Mouse (Mus musculus) brown adipose tissue, adult 24 weeks (tissue): ENCODE data around the gene Spx. TPM values are rescaled to one million over a fixed set of nuclear protein-coding genes. Genes with fewer than 3 reads are reported as not detected.
A peak's percentile ranks its signal among the peaks of the same experiment; 100 is the strongest.

Source experiments
- H3K27ac ChIP-seq: fragments of 200-500 bp; replicated peaks from 2 replicates; pipeline ENCODE4 v1.5.1; 2012; ENCODE audit warnings: low read depth, mild to moderate bottlenecking, low read length
- H3K4me1 ChIP-seq: fragments of 200-500 bp; 2 replicates; pipeline ENCODE4 v1.6.1; 2012; ENCODE audit warnings: low read length, mixed read lengths; ENCODE audit not compliant: control insufficient read depth, insufficient read depth, insufficient read length
- H3K4me3 ChIP-seq: fragments of 200-500 bp; 2 replicates; pipeline ENCODE4 v1.5.1; 2012; ENCODE audit warnings: low read depth, mild to moderate bottlenecking, low read length, moderate library complexity; ENCODE audit not compliant: insufficient read depth
- polyA plus RNA-seq: library from polyadenylated mRNA; stranded (reverse); fragments of >200 nt; gene quantifications from 2 replicates; pipeline ENCODE4 v1.2.4, GENCODE M21; 2012; ENCODE audit not compliant: missing spikeins, insufficient read depth, insufficient read length

The Spx gene
- polyA plus RNA-seq, result not detected in 2 replicates

- Histone ChIP-seq H3K4me3 (no peak within 1 kb of the TSS), H3K27ac (no peak within 1 kb of the TSS), H3K4me1 (no peaks in the 10 kb centered on the region)
Observed at GRCm38 (mm10) chr6:142412906-142413491, at the start of gene Spx. Gene Spx (plus strand): TSS chr6:142413441.

GRCm38 (mm10) chr6:142365742-142366472 is 47.3 kb upstream of the Spx start:
- no peak overlapping the region for H3K27ac ChIP-seq
- no peak overlapping the region for H3K4me3 ChIP-seq
- no peaks in the 10 kb centered on the region for H3K4me1 ChIP-seq

- Histone ChIP-seq H3K4me3 (no peak overlapping the region), H3K27ac (no peak overlapping the region), H3K4me1 (no peaks in the 10 kb centered on the region)
Observed at GRCm38 (mm10) chr6:142366473-142367018, 46.7 kb upstream of the Spx start.

GRCm38 (mm10) chr6:142367565-142367964 is 45.7 kb upstream of the Spx start:
- H3K4me1 ChIP-seq, result no peaks in the 10 kb centered on the region
- H3K27ac ChIP-seq, result no peak overlapping the region
- no peak overlapping the region for H3K4me3 ChIP-seq

- Histone ChIP-seq H3K4me3 (no peak overlapping the region), H3K27ac (no peak overlapping the region), H3K4me1 (no peaks in the 10 kb centered on the region)
Observed at GRCm38 (mm10) chr6:142369568-142369967, 43.7 kb upstream of the Spx start.

- no peaks in the 10 kb centered on the region for H3K4me1 ChIP-seq
- H3K4me3 ChIP-seq, result no peak overlapping the region
- no peak overlapping the region for H3K27ac ChIP-seq
Observed at GRCm38 (mm10) chr6:142377081-142377480, 36.2 kb upstream of the Spx start.

- Histone ChIP-seq H3K4me3 (no peak overlapping the region), H3K27ac (no peak overlapping the region), H3K4me1 (no peaks in the 10 kb centered on the region)
Observed at GRCm38 (mm10) chr6:142378576-142379330, 34.5 kb upstream of the Spx start.

- Histone ChIP-seq H3K4me3 (no peak overlapping the region), H3K4me1 (no peaks in the 10 kb centered on the region), H3K27ac (no peak overlapping the region)
Observed at GRCm38 (mm10) chr6:142379961-142380360, 33.3 kb upstream of the Spx start.

- no peak overlapping the region for H3K4me3 ChIP-seq
- no peak overlapping the region for H3K27ac ChIP-seq
- no peaks in the 10 kb centered on the region for H3K4me1 ChIP-seq
Observed at GRCm38 (mm10) chr6:142381615-142382014, 31.6 kb upstream of the Spx start.

GRCm38 (mm10) chr6:142384521-142384920 is 28.7 kb upstream of the Spx start:
- H3K27ac ChIP-seq, result no peak overlapping the region
- no peak overlapping the region for H3K4me3 ChIP-seq
- H3K4me1 ChIP-seq, result peaks cover 3% of the 10 kb centered on the region

- H3K4me3 ChIP-seq, result peak overlapping the region; percentile 97
- peaks cover 7% of the 10 kb centered on the region for H3K4me1 ChIP-seq
- no peak overlapping the region for H3K27ac ChIP-seq
Observed at GRCm38 (mm10) chr6:142386285-142387010, 26.8 kb upstream of the Spx start.

GRCm38 (mm10) chr6:142387011-142387754 is 26.1 kb upstream of the Spx start, which contains the start of the genes Recql and Golt1b:
Gene Recql (minus strand): TSS chr6:142387087.
Gene Golt1b (plus strand): TSS chr6:142387221.
- Histone ChIP-seq H3K4me3 (peak within 1 kb of the TSS; percentile 97), H3K27ac (no peak within 1 kb of the TSS), H3K4me1 (peaks cover 7% of the 10 kb centered on the region)

GRCm38 (mm10) chr6:142387755-142388271 is 25.4 kb upstream of the Spx start:
- Histone ChIP-seq H3K4me1 (peaks cover 7% of the 10 kb centered on the region), H3K4me3 (peak overlapping the region; percentile 81), H3K27ac (no peak overlapping the region)

GRCm38 (mm10) chr6:142389101-142389500 is 24.1 kb upstream of the Spx start:
- no peak overlapping the region for H3K27ac ChIP-seq
- H3K4me3 ChIP-seq, result no peak overlapping the region
- H3K4me1 ChIP-seq, result peaks cover 16% of the 10 kb centered on the region
